Mouse (Mus musculus): ENCODE results near the gene Cd19. TPM values are rescaled to one million over a fixed set of nuclear protein-coding genes. Genes with fewer than 3 reads are reported as not detected.

The Cd19 gene
- total RNA-seq (2014; rRNA removed), result 0.18 and 0.87 TPM in 2 replicates
- 0.47 and 1.7 TPM in 2 replicates for polyA plus RNA-seq (2012; rRNA removed)

DNA sequence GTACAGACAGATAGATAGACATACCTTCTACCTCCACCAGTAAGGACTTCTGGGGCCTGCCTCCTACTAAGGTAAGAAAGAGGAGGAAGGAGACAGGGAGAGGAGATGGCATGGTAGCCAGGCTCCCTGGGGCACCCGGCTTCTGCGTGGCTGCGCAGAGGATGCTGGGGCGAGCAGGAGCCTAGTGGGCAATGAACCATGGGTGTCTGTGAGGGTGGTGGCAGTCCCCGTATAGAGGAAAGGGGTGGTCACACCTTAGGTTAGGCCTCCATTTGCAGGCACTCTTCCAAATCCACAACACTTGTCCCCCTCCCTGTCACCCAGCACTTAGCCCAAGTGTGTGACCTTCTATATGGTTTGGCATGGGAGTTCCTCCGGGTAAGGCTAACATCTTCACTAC lies at the start of gene Cd19:
Cd19 (minus strand) TSS at position 165 of the 400 bp plus-strand sequence.
- 94% methylated on average over 6 of the region's 6 CpGs for WGBS
- TF ChIP-seq POLR2A (IDR thresholded peaks at IDR 0.05; ENCODE audit: extremely low read depth, insufficient read depth, low read length) (no peak), CTCF (IDR thresholded peaks at IDR 0.05; ENCODE audit: low read depth, low read length) (no peak)
- H3K9ac ChIP-seq (ENCODE audit: low read depth, low read length), result no peak within 1 kb of the TSS
- H3K36me3 ChIP-seq (ENCODE audit: control insufficient read depth, insufficient read depth, low read length), result no peaks in the 10 kb centered on the region
- no peaks in the 10 kb centered on the region for H3K27me3 ChIP-seq (ENCODE audit: control insufficient read depth, insufficient read depth, low read length)
- no peaks in the 10 kb centered on the region for H3K4me1 ChIP-seq (ENCODE audit: control insufficient read depth, insufficient read depth, low read length)
- no peak within 1 kb of the TSS for H3K4me3 ChIP-seq (ENCODE audit: insufficient read depth, low read depth, low read length)
- no peaks in the 10 kb centered on the region for H3K79me2 ChIP-seq (ENCODE audit: control insufficient read depth, insufficient read depth, low read length)
- DNase-seq (ENCODE audit: extremely low read depth, low read depth, low spot score), result no peak
- H3K27ac ChIP-seq (replicated peaks; ENCODE audit: insufficient read depth, low read depth, low read length), result no peak within 1 kb of the TSS

DNA sequence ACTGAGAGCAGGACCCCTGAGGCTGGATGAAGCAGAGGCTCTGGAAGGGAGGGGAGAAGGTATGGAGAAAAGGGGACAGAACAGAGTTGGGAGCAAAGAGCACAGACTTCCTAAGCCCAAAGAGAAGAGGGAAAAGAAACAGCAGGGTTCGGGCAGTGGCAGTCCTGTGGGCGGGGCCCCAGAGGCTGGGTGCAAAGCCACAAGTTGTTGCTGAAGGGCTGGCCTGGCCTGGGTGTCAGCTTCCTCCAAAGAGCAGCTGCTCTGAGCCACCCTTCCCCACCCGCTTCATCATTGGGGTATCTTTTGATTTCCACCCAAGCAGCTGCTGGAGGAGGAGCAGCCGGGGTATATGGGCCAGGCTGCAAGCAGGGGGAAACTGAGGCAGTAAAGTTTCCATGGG lies 49.4 kb upstream of the Cd19 start:
- no peak for DNase-seq (ENCODE audit: extremely low read depth, low read depth, low spot score)
- no peaks in the 10 kb centered on the region for H3K79me2 ChIP-seq (ENCODE audit: control insufficient read depth, insufficient read depth, low read length)
- no peak overlapping the region for H3K4me3 ChIP-seq (ENCODE audit: insufficient read depth, low read depth, low read length)
- no peaks in the 10 kb centered on the region for H3K4me1 ChIP-seq (ENCODE audit: control insufficient read depth, insufficient read depth, low read length)
- H3K36me3 ChIP-seq (ENCODE audit: control insufficient read depth, insufficient read depth, low read length), result peaks cover 2% of the 10 kb centered on the region; the same call in 1 of the 2 replicates
- 77% methylated on average over 4 of the region's 4 CpGs for WGBS
- TF ChIP-seq CTCF (IDR thresholded peaks at IDR 0.05; ENCODE audit: low read depth, low read length) (no peak), POLR2A (IDR thresholded peaks at IDR 0.05; ENCODE audit: extremely low read depth, insufficient read depth, low read length) (no peak)
- H3K27me3 ChIP-seq (ENCODE audit: control insufficient read depth, insufficient read depth, low read length), result no peaks in the 10 kb centered on the region
- H3K9ac ChIP-seq (ENCODE audit: low read depth, low read length), result no peak overlapping the region
- no peak overlapping the region for H3K27ac ChIP-seq (replicated peaks; ENCODE audit: insufficient read depth, low read depth, low read length)

DNA sequence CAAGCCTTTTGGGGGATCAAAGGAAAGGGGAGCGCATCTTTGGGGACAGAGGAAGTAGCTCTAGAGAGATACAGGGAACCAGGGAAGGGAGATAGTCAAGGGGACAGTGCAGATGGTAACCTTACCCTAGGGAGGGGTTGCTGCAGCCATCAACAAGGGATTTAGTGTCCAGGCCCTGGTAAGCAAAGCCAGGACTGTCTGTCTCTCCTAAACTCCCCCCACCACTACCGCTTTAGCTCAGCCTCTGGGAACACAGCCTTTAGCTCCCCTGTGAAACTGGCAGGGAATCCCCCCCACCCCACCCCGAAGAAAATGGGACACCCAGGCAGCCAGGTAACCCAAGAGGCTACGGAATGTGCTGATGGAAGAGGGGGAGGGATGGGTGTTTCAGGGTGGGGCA lies 48.9 kb upstream of the Cd19 start:
- no peak overlapping the region for H3K9ac ChIP-seq (ENCODE audit: low read depth, low read length)
- no peaks in the 10 kb centered on the region for H3K79me2 ChIP-seq (ENCODE audit: control insufficient read depth, insufficient read depth, low read length)
- 71% methylated on average over 4 of the region's 4 CpGs for WGBS
- no peak overlapping the region for H3K27ac ChIP-seq (replicated peaks; ENCODE audit: insufficient read depth, low read depth, low read length)
- TF ChIP-seq POLR2A (IDR thresholded peaks at IDR 0.05; ENCODE audit: extremely low read depth, insufficient read depth, low read length), result no peak
- TF ChIP-seq CTCF (IDR thresholded peaks at IDR 0.05; ENCODE audit: low read depth, low read length), result no peak
- no peak overlapping the region for H3K4me3 ChIP-seq (ENCODE audit: insufficient read depth, low read depth, low read length)
- H3K36me3 ChIP-seq (ENCODE audit: control insufficient read depth, insufficient read depth, low read length), result no peaks in the 10 kb centered on the region; the same call in 1 of the 2 replicates
- no peaks in the 10 kb centered on the region for H3K4me1 ChIP-seq (ENCODE audit: control insufficient read depth, insufficient read depth, low read length)
- no peak for DNase-seq (ENCODE audit: extremely low read depth, low read depth, low spot score)
- no peaks in the 10 kb centered on the region for H3K27me3 ChIP-seq (ENCODE audit: control insufficient read depth, insufficient read depth, low read length)

DNA sequence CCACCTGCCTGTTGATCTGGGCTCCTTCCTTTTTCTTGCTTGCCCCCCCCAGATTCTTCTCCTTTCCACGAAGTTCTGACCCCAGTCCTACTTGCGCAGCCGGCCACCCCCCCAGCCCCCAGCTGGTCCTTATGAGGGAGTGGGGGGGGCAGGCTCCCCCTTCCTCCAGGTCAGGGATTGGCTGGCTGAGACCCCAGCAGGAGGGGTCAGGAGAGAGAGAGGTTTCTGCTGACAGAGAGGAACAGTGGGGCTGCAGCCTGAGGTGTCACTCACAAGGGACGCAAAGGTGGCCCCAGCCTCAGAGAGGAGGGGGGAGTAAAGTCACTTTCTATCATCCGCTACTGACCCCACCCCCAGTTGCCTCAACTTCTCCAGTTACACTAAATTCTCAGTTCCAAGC lies 48.3 kb upstream of the Cd19 start, which contains the start of gene Atp2a1:
Atp2a1 (minus strand) TSS at position 105 of the 400 bp plus-strand sequence.
- H3K9ac ChIP-seq (ENCODE audit: low read depth, low read length), result no peak within 1 kb of the TSS
- no peaks in the 10 kb centered on the region for H3K79me2 ChIP-seq (ENCODE audit: control insufficient read depth, insufficient read depth, low read length)
- H3K4me1 ChIP-seq (ENCODE audit: control insufficient read depth, insufficient read depth, low read length), result no peaks in the 10 kb centered on the region
- no peaks in the 10 kb centered on the region; the same call in 1 of the 2 replicates for H3K36me3 ChIP-seq (ENCODE audit: control insufficient read depth, insufficient read depth, low read length)
- H3K27ac ChIP-seq (replicated peaks; ENCODE audit: insufficient read depth, low read depth, low read length), result no peak within 1 kb of the TSS
- H3K4me3 ChIP-seq (ENCODE audit: insufficient read depth, low read depth, low read length), result no peak within 1 kb of the TSS
- no peak for DNase-seq (ENCODE audit: extremely low read depth, low read depth, low spot score)
- TF ChIP-seq POLR2A (IDR thresholded peaks at IDR 0.05; ENCODE audit: extremely low read depth, insufficient read depth, low read length) (no peak), CTCF (IDR thresholded peaks at IDR 0.05; ENCODE audit: low read depth, low read length) (no peak)
- WGBS, result 72% methylated on average over 5 of the region's 5 CpGs
- no peaks in the 10 kb centered on the region for H3K27me3 ChIP-seq (ENCODE audit: control insufficient read depth, insufficient read depth, low read length)

DNA sequence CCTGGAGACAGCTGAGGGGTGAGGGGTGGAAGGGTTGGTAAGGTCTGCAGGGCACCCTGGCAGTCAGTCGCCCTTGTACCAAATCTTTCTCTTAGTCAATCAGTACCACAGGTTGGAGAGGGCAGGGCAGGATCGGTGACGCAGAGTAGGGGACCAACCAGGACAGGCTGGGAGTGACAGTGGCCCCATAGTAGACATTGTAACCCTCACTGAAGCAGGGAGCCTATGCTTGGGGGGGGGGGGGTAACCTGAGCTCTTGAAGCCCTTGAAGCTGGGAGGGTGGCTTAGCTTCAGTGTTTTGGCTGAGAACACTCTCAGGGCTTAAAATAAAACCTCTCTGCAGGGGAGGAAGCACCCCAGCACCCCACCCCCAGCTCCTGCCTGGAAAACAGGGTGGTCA lies 46.9 kb upstream of the Cd19 start:
- H3K79me2 ChIP-seq (ENCODE audit: control insufficient read depth, insufficient read depth, low read length), result no peaks in the 10 kb centered on the region
- WGBS, result 84% methylated on average over 3 of the region's 3 CpGs
- TF ChIP-seq POLR2A (IDR thresholded peaks at IDR 0.05; ENCODE audit: extremely low read depth, insufficient read depth, low read length), result no peak
- no peak for TF ChIP-seq CTCF (IDR thresholded peaks at IDR 0.05; ENCODE audit: low read depth, low read length)
- no peaks in the 10 kb centered on the region for H3K4me1 ChIP-seq (ENCODE audit: control insufficient read depth, insufficient read depth, low read length)
- H3K27me3 ChIP-seq (ENCODE audit: control insufficient read depth, insufficient read depth, low read length), result no peaks in the 10 kb centered on the region
- no peaks in the 10 kb centered on the region for H3K36me3 ChIP-seq (ENCODE audit: control insufficient read depth, insufficient read depth, low read length)
- no peak overlapping the region for H3K4me3 ChIP-seq (ENCODE audit: insufficient read depth, low read depth, low read length)
- H3K9ac ChIP-seq (ENCODE audit: low read depth, low read length), result no peak overlapping the region
- no peak overlapping the region for H3K27ac ChIP-seq (replicated peaks; ENCODE audit: insufficient read depth, low read depth, low read length)
- no peak for DNase-seq (ENCODE audit: extremely low read depth, low read depth, low spot score)

DNA sequence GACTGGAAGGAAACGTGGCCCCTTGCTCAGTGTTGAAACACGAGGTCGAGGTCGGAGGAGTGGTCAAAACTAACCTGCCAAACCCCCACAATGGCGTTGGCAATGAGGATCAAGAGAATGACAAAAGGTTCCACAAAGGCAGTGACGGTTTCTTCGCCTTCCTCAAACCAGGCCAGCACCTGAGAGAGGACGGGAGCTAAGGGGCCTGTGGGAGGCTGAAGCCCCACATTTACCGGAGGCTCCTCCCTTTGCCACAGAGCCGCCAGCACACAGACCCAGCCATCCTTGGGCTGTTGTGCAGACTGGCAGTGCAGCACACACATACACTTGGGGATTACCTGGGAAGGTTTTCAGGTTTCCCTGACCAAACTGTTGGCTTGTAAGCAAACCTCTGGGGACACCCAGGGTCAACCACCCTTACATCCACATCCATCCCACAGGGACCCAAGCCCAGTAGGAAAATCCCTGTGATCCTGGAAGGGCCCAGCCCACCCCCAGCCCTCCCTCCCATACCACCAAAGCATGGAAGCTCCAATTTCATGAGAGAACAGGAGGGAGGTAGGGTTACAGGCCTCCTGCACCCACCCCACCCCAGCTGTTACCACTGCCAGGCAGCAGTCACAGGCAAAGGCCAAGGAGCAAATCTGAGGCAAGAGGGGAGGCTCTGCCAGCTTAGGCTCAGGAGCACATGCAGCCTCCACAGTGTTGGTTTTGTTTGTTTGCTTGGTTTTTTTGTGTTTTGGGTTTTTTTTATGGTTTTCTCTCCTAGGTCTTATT lies 46.1 kb upstream of the Cd19 start:
- H3K9ac ChIP-seq (ENCODE audit: low read depth, low read length), result no peak overlapping the region
- H3K27ac ChIP-seq (replicated peaks; ENCODE audit: insufficient read depth, low read depth, low read length), result no peak overlapping the region
- H3K4me3 ChIP-seq (ENCODE audit: insufficient read depth, low read depth, low read length), result no peak overlapping the region
- no peaks in the 10 kb centered on the region for H3K79me2 ChIP-seq (ENCODE audit: control insufficient read depth, insufficient read depth, low read length)
- DNase-seq (ENCODE audit: extremely low read depth, low read depth, low spot score), result no peak
- no peaks in the 10 kb centered on the region for H3K27me3 ChIP-seq (ENCODE audit: control insufficient read depth, insufficient read depth, low read length)
- no peaks in the 10 kb centered on the region for H3K36me3 ChIP-seq (ENCODE audit: control insufficient read depth, insufficient read depth, low read length)
- TF ChIP-seq CTCF (IDR thresholded peaks at IDR 0.05; ENCODE audit: low read depth, low read length) (no peak), POLR2A (IDR thresholded peaks at IDR 0.05; ENCODE audit: extremely low read depth, insufficient read depth, low read length) (no peak)
- no peaks in the 10 kb centered on the region for H3K4me1 ChIP-seq (ENCODE audit: control insufficient read depth, insufficient read depth, low read length)
- WGBS, result 71% methylated on average over 10 of the region's 10 CpGs
